In genomic region chr4:59553576-59553975, GRCm38 (mm10) we compare ENCODE assay signal across 18 mouse cellular contexts. TPM values are rescaled to one million over a fixed set of nuclear protein-coding genes. Genes with fewer than 3 reads are reported as not detected.
DNase-seq lines count a peak whose midpoint lies in the region; ATAC-seq and TF ChIP-seq lines count a peak whose summit lies in the region.
"Had no signal": no experiment of that assay in that cellular context is flagged by ENCODE, and none has a peak within 500 bp of the region (broad histone marks: within the 10 kb centered on the region; RNA-seq: fewer than 3 reads in every experiment).

No protein-coding gene starts in this region.

- H3K36me3 ChIP-seq in liver, embryonic 15.5 days (replicated peaks) = no peaks in the 10 kb centered on the region
- H3K36me3 ChIP-seq in liver, embryonic 11.5 days (ENCODE audit: control insufficient read depth, insufficient read depth, low read length) = no peaks in the 10 kb centered on the region
- H3K36me3 ChIP-seq in stomach, embryonic 14.5 days (ENCODE audit: control insufficient read depth, insufficient read depth, low read length) = no peaks in the 10 kb centered on the region
- no peaks in the 10 kb centered on the region for H3K36me3 ChIP-seq in stomach, postnatal 0 days (ENCODE audit: control insufficient read depth, insufficient read depth, low read length)
- no peaks in the 10 kb centered on the region for H3K36me3 ChIP-seq in liver, postnatal 0 days (replicated peaks; ENCODE audit: insufficient read depth, low read length)
- no peaks in the 10 kb centered on the region for H3K36me3 ChIP-seq in hindbrain, embryonic 11.5 days (ENCODE audit: control insufficient read depth, insufficient read depth, low read length)
- H3K36me3 ChIP-seq: embryonic facial prominence, embryonic 10.5 days; heart, embryonic 13.5 days; hindbrain, embryonic 12.5 days had no signal

- H3K27ac ChIP-seq in liver, embryonic 15.5 days (replicated peaks) = peak overlapping the region; percentile 43; the same call in 1 of the 2 replicates
- H3K27ac ChIP-seq in liver, embryonic 11.5 days (ENCODE audit: low read depth, low read length) = no peak overlapping the region
- H3K27ac ChIP-seq in stomach, embryonic 14.5 days (ENCODE audit: low read length) = peak overlapping the region; percentile 6; the same call in 1 of the 2 replicates
- no peak overlapping the region; the same call in 1 of the 2 replicates for H3K27ac ChIP-seq in stomach, postnatal 0 days (replicated peaks)
- peak overlapping the region; percentile 56 for H3K27ac ChIP-seq in liver, postnatal 0 days (ENCODE audit: low read depth)
- no peak overlapping the region for H3K27ac ChIP-seq in hindbrain, embryonic 11.5 days (ENCODE audit: low read depth, low read length)
- H3K27ac ChIP-seq: embryonic facial prominence, embryonic 10.5 days; forebrain, embryonic 13.5 days; heart, embryonic 13.5 days; hindbrain, embryonic 12.5 days had no signal

- no peak overlapping the region for H3K4me2 ChIP-seq in liver, embryonic 15.5 days
- H3K4me2 ChIP-seq in liver, embryonic 11.5 days = no peak overlapping the region
- H3K4me2 ChIP-seq in stomach, embryonic 14.5 days (replicated peaks; ENCODE audit: low read depth, low read length) = no peak overlapping the region
- no peak overlapping the region for H3K4me2 ChIP-seq in stomach, postnatal 0 days (replicated peaks; ENCODE audit: low read depth)
- H3K4me2 ChIP-seq in liver, postnatal 0 days (ENCODE audit: low read depth, low read length) = no peak overlapping the region
- no peak overlapping the region for H3K4me2 ChIP-seq in hindbrain, embryonic 11.5 days (replicated peaks; ENCODE audit: low read depth, low read length)
- H3K4me2 ChIP-seq: forebrain, embryonic 13.5 days; heart, embryonic 13.5 days; hindbrain, embryonic 12.5 days had no signal

- 59% methylated on average over 3 of the region's 3 CpGs for WGBS in liver, embryonic 15.5 days (ENCODE audit: insufficient replicate concordance)
- 66% methylated on average over 3 of the region's 3 CpGs for whole genome bisulfite sequencing in liver, embryonic 11.5 days
- 57% methylated on average over 3 of the region's 3 CpGs for WGBS in stomach, embryonic 14.5 days
- 49% methylated on average over 3 of the region's 3 CpGs for WGBS in stomach, postnatal 0 days
- 66% methylated on average over 3 of the region's 3 CpGs for WGBS in liver, postnatal 0 days (ENCODE audit: insufficient replicate concordance)
- 78% methylated on average over 3 of the region's 3 CpGs for WGBS in hindbrain, embryonic 11.5 days

- ATAC-seq in liver, embryonic 15.5 days (ENCODE audit: insufficient read depth) = no peak
- ATAC-seq in liver, embryonic 11.5 days (replicated peaks; ENCODE audit: low FRiP score) = no peak
- ATAC-seq in stomach, embryonic 14.5 days (ENCODE audit: insufficient number of reproducible peaks, insufficient read depth, low FRiP score, low read depth) = no peak
- ATAC-seq in stomach, postnatal 0 days (ENCODE audit: low FRiP score, low TSS enrichment) = no peak
- ATAC-seq in liver, postnatal 0 days = no peak
- no peak for ATAC-seq in hindbrain, embryonic 11.5 days (ENCODE audit: low FRiP score)
- ATAC-seq: forebrain, embryonic 13.5 days; forebrain, postnatal 0 days had no signal

- no peaks in the 10 kb centered on the region for H3K27me3 ChIP-seq in liver, embryonic 15.5 days
- no peaks in the 10 kb centered on the region for H3K27me3 ChIP-seq in liver, embryonic 11.5 days (replicated peaks; ENCODE audit: control insufficient read depth, insufficient read depth, low read length)
- H3K27me3 ChIP-seq in stomach, embryonic 14.5 days (ENCODE audit: control insufficient read depth, insufficient read depth, low read length) = no peaks in the 10 kb centered on the region
- H3K27me3 ChIP-seq in stomach, postnatal 0 days (ENCODE audit: control insufficient read depth, insufficient read depth, low read length) = no peaks in the 10 kb centered on the region
- H3K27me3 ChIP-seq in liver, postnatal 0 days (ENCODE audit: insufficient read depth, low read length) = no peaks in the 10 kb centered on the region
- H3K27me3 ChIP-seq in hindbrain, embryonic 11.5 days (ENCODE audit: control insufficient read depth, insufficient read depth, low read length) = no peaks in the 10 kb centered on the region
- H3K27me3 ChIP-seq: forebrain, embryonic 13.5 days; heart, embryonic 13.5 days; hindbrain, embryonic 12.5 days had no signal

- TF ChIP-seq EP300 in stomach, postnatal 0 days (optimal IDR thresholded peaks at IDR 0.05) = no peak
- TF ChIP-seq EP300 in liver, postnatal 0 days (IDR thresholded peaks at IDR 0.05; ENCODE audit: low read depth) = no peak

- TF ChIP-seq CTCF in stomach, postnatal 0 days (IDR thresholded peaks at IDR 0.05; ENCODE audit: low read depth) = no peak
- no peak for TF ChIP-seq CTCF in liver, postnatal 0 days (IDR thresholded peaks at IDR 0.05; ENCODE audit: low read depth)

- H3K9me3 ChIP-seq in liver, embryonic 15.5 days (replicated peaks) = no peaks in the 10 kb centered on the region
- no peaks in the 10 kb centered on the region for H3K9me3 ChIP-seq in liver, embryonic 11.5 days (ENCODE audit: control insufficient read depth, low read length)
- H3K9me3 ChIP-seq in stomach, embryonic 14.5 days (ENCODE audit: control insufficient read depth, low read depth, low read length) = no peaks in the 10 kb centered on the region
- H3K9me3 ChIP-seq in stomach, postnatal 0 days (ENCODE audit: control insufficient read depth, low read length) = no peaks in the 10 kb centered on the region
- no peaks in the 10 kb centered on the region for H3K9me3 ChIP-seq in liver, postnatal 0 days (ENCODE audit: low read length)
- no peaks in the 10 kb centered on the region for H3K9me3 ChIP-seq in hindbrain, embryonic 11.5 days (ENCODE audit: control insufficient read depth, low read length)
- H3K9me3 ChIP-seq: embryonic facial prominence, embryonic 10.5 days; forebrain, embryonic 13.5 days; heart, embryonic 13.5 days; hindbrain, embryonic 12.5 days had no signal

- H3K9ac ChIP-seq in liver, embryonic 15.5 days = no peak overlapping the region
- no peak overlapping the region for H3K9ac ChIP-seq in liver, embryonic 11.5 days (ENCODE audit: low read depth, low read length)
- no peak overlapping the region for H3K9ac ChIP-seq in stomach, embryonic 14.5 days (replicated peaks; ENCODE audit: low read depth, low read length)
- no peak overlapping the region for H3K9ac ChIP-seq in stomach, postnatal 0 days (ENCODE audit: low read length)
- no peak overlapping the region for H3K9ac ChIP-seq in liver, postnatal 0 days (replicated peaks)
- no peak overlapping the region for H3K9ac ChIP-seq in hindbrain, embryonic 11.5 days (ENCODE audit: low read depth, low read length)
- H3K9ac ChIP-seq: forebrain, embryonic 13.5 days; forebrain, postnatal 0 days; heart, embryonic 13.5 days; hindbrain, embryonic 12.5 days had no signal

- peaks cover 48% of the 10 kb centered on the region for H3K4me1 ChIP-seq in liver, embryonic 15.5 days (replicated peaks)
- H3K4me1 ChIP-seq in liver, embryonic 11.5 days (replicated peaks; ENCODE audit: control insufficient read depth, insufficient read depth, low read length) = peaks cover 3% of the 10 kb centered on the region; the same call in 1 of the 2 replicates
- no peaks in the 10 kb centered on the region for H3K4me1 ChIP-seq in stomach, embryonic 14.5 days (ENCODE audit: control insufficient read depth, insufficient read depth, low read length)
- H3K4me1 ChIP-seq in stomach, postnatal 0 days (replicated peaks; ENCODE audit: control insufficient read depth, insufficient read depth) = no peaks in the 10 kb centered on the region
- peaks cover 24% of the 10 kb centered on the region for H3K4me1 ChIP-seq in liver, postnatal 0 days (ENCODE audit: insufficient read depth)
- no peaks in the 10 kb centered on the region for H3K4me1 ChIP-seq in hindbrain, embryonic 11.5 days (replicated peaks; ENCODE audit: control insufficient read depth, insufficient read depth, low read length)
- H3K4me1 ChIP-seq: forebrain, embryonic 13.5 days; hindbrain, embryonic 12.5 days had no signal

- DNase-seq in liver, embryonic 11.5 days (ENCODE audit: low spot score) = no peak
- DNase-seq in stomach, postnatal 0 days (ENCODE audit: low spot score) = no peak
- DNase-seq in liver, postnatal 0 days = no peak
- no peak for DNase-seq in hindbrain, embryonic 11.5 days (ENCODE audit: low spot score)
- no peak for DNase-seq in adrenal gland, postnatal 14 days
- DNase-seq in right cerebral cortex, postnatal 10 days (ENCODE audit: low spot score in 2 of 2) = no peak
- DNase-seq: adrenal gland, postnatal 10 days; cerebellum, adult 18-20 months; cerebellum, adult 9-11 months; forebrain, postnatal 0 days; gastrocnemius, postnatal 14 days; heart, postnatal 36 days had no signal

- H3K4me3 ChIP-seq in liver, embryonic 15.5 days (replicated peaks) = no peak overlapping the region
- H3K4me3 ChIP-seq in liver, embryonic 11.5 days (ENCODE audit: low read depth, low read length) = no peak overlapping the region
- H3K4me3 ChIP-seq in stomach, embryonic 14.5 days (ENCODE audit: low read depth, low read length) = no peak overlapping the region
- H3K4me3 ChIP-seq in stomach, postnatal 0 days (ENCODE audit: low read depth, low read length) = no peak overlapping the region
- no peak overlapping the region for H3K4me3 ChIP-seq in liver, postnatal 0 days (ENCODE audit: low read depth, low read length)
- H3K4me3 ChIP-seq in hindbrain, embryonic 11.5 days (ENCODE audit: low read depth, low read length) = no peak overlapping the region
- H3K4me3 ChIP-seq: embryonic facial prominence, embryonic 10.5 days; forebrain, embryonic 13.5 days; heart, embryonic 13.5 days; hindbrain, embryonic 12.5 days had no signal

RNA-seq across cellular contexts. Expression of gene Ptbp3, which starts 4.4 kb away (rescaled TPM):
- 50.5 and 60.6 TPM in 2 replicates for polyA plus RNA-seq in liver, embryonic 15.5 days (2015; fragmentation: Nextera tagmentation; extraction: Ambion mirVana)
- polyA plus RNA-seq in liver, embryonic 11.5 days (2014; fragmentation: Nextera tagmentation; extraction: Ambion mirVana) = 77.7 and 80.0 TPM in 2 replicates
- 71.1 and 76.0 TPM in 2 replicates for polyA plus RNA-seq in stomach, embryonic 14.5 days (2014; fragmentation: Nextera tagmentation; extraction: Ambion mirVana)
- 34.3 and 34.8 TPM in 2 replicates for polyA plus RNA-seq in stomach, postnatal 0 days (2015; fragmentation: Nextera tagmentation; extraction: Ambion mirVana)
- polyA plus RNA-seq in liver, postnatal 0 days (2015; fragmentation: Nextera tagmentation; extraction: Ambion mirVana) = 35.6 and 36.3 TPM in 2 replicates
- 39.7 and 40.2 TPM in 2 replicates for polyA plus RNA-seq in hindbrain, embryonic 11.5 days (2014; fragmentation: Nextera tagmentation; extraction: Ambion mirVana)
- total RNA-seq in adrenal gland, postnatal 14 days (2021) = 121 and 137 TPM in 2 replicates

RNA-seq across cellular contexts. Expression of gene Hsdl2, which starts 27.8 kb away (rescaled TPM):
- polyA plus RNA-seq in liver, embryonic 15.5 days (2015; fragmentation: Nextera tagmentation; extraction: Ambion mirVana) = 19.2 and 19.6 TPM in 2 replicates
- 22.4 and 25.8 TPM in 2 replicates for polyA plus RNA-seq in liver, embryonic 11.5 days (2014; fragmentation: Nextera tagmentation; extraction: Ambion mirVana)
- 25.0 and 27.8 TPM in 2 replicates for polyA plus RNA-seq in stomach, embryonic 14.5 days (2014; fragmentation: Nextera tagmentation; extraction: Ambion mirVana)
- polyA plus RNA-seq in stomach, postnatal 0 days (2015; fragmentation: Nextera tagmentation; extraction: Ambion mirVana) = 47.8 and 49.4 TPM in 2 replicates
- polyA plus RNA-seq in liver, postnatal 0 days (2015; fragmentation: Nextera tagmentation; extraction: Ambion mirVana) = 58.9 and 61.6 TPM in 2 replicates
- polyA plus RNA-seq in hindbrain, embryonic 11.5 days (2014; fragmentation: Nextera tagmentation; extraction: Ambion mirVana) = 39.4 and 42.0 TPM in 2 replicates
- total RNA-seq in adrenal gland, postnatal 14 days (2021) = 135 and 145 TPM in 2 replicates

Comparison
In these comparisons a context has a peak if more than half of its experiments do, and no peak if none do; other contexts are left out.
1. H3K27ac ChIP-seq: peak in liver, embryonic 15.5 days (single experiment), stomach, embryonic 14.5 days (single experiment) and liver, postnatal 0 days (single experiment); none in liver, embryonic 11.5 days (single experiment), stomach, postnatal 0 days (single experiment) and hindbrain, embryonic 11.5 days (single experiment).